Mouse (Mus musculus): Measurements from ENCODE around the gene Pcgf6.
A peak's percentile ranks its signal among the peaks of the same experiment; 100 is the strongest.
"Not testable (repeated sequence)": the region's sequence is repeated elsewhere in the genome, so short reads cannot be mapped to it uniquely, and the experiment has no call there.

The Pcgf6 gene

DNA sequence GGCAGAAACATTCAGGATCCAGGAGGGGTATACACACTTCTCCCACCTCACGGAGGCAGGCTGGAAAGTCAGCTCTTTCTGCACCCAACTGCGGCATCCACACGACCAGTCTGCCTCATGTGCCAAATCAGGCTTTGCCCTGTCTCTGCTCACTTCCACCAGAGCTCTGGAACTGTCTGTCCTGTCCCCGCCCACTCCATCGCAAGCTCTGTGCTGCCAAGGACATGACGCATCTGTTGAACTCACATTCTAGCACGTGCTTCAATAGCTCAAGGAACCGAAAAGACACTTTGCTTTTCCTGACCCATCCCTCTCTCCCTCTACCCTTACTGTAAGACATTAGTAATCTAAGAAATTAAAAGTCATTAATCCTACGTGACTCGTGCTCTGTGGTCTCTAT lies 25.8 kb downstream of the Pcgf6 start:
- no peak for DNase-seq

- DNase-seq: no peak
These were observed 27.2 kb downstream of the Pcgf6 start for GRCm38 (mm10) chr19:47023546-47023945.

DNA sequence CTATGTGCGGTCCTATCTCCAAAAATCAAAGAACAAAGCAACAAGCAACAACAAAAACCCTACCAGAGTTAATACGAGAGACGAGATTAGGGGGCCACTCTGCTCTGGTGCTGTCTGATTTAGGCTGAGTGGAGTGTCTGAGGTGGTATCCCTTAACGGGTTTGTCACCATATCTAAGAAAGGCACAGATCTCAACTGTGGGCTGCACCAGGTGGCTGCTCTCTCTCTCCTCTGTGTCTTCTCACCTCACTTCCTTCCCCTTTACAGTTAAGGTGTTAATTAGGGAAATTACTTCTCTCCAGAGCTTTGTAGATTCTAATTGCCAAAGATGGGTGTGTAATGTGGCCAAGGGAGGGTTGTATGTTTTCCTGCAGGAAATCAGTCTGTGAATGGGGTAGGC lies 28.0 kb downstream of the Pcgf6 start:
- no peak for DNase-seq

DNA sequence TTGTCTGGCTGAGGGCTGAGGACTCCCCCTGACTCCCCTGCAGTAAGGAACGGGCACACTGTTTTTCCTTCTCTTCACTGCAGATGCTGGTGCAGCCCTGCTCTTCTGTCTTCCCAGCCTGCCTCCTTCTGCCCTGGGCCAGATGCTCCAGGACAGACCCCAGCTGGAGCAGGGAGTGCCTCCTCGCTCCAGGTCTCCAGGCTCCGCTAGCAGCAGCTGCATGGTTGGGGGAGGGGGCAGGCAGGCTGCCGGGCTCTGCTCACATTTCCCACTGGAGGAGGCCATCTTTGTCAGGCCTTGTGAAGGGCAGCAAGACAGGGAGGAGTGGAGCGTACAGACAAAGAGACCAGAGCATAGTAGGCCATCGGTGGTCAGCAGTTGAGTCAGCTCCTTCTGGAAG lies 31.4 kb downstream of the Pcgf6 start:
- DNase-seq: no peak

- DNase-seq: no peak
These were observed 32.4 kb downstream of the Pcgf6 start for GRCm38 (mm10) chr19:47018330-47018729.

- DNase-seq: no peak
These were observed 32.9 kb downstream of the Pcgf6 start for GRCm38 (mm10) chr19:47017831-47018230.

- DNase-seq: peak; percentile 9 to 12
These were observed 34.2 kb downstream of the Pcgf6 start for GRCm38 (mm10) chr19:47016487-47016886.

- no peak for DNase-seq
These were observed 34.7 kb downstream of the Pcgf6 start for GRCm38 (mm10) chr19:47015965-47016364.

GRCm38 (mm10) chr19:47015396-47015795 lies 35.3 kb downstream of the Pcgf6 start:
- no peak for DNase-seq

- DNase-seq: no peak
These were observed 36.0 kb downstream of the Pcgf6 start, which contains the start of the genes Ina and Nt5c2 for GRCm38 (mm10) chr19:47014447-47015381. Ina (plus strand) TSS chr19:47014698. Nt5c2 (minus strand) TSS chr19:47015153.

- DNase-seq: no peak
These were observed 36.6 kb downstream of the Pcgf6 start for GRCm38 (mm10) chr19:47014159-47014446.

DNA sequence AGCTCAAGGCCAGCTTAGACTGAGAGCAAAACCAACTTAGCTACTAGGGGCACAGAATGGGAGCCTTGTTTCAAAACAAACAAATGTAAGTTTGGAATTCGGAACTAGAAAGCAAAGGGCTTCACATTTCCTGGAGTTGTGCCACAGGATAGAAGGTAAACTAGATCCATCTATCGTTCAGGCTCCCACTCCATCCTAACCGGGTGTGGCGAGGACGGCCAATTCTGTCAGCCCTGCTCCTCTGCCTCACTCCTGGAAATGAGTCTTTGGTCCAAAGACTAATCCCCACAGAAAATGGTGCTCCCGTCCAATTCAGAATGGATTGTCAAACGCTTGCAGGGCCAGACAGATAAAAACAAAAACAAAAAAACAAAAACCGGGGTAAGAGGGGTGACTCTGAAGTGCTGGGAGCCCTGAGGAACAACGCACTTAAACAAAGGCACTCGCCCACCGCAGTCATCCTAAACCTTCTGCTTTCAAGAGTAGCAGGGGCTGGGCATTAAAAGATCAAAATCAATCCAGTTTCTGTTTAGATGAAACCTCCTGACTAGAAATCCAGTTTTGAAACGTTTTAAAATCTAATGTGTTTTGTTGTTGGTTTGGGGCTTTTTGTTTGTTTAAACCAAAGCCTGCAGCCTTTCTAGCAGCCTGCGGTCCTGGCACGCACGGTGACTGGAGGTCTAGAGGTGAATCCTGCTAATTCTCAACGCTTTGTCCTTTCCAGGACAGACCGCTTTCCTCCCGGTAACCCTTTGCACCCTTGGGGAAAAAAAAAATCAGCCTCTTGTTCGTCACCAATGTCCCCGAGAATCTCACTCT lies 37.2 kb downstream of the Pcgf6 start:
- no peak for DNase-seq

DNA sequence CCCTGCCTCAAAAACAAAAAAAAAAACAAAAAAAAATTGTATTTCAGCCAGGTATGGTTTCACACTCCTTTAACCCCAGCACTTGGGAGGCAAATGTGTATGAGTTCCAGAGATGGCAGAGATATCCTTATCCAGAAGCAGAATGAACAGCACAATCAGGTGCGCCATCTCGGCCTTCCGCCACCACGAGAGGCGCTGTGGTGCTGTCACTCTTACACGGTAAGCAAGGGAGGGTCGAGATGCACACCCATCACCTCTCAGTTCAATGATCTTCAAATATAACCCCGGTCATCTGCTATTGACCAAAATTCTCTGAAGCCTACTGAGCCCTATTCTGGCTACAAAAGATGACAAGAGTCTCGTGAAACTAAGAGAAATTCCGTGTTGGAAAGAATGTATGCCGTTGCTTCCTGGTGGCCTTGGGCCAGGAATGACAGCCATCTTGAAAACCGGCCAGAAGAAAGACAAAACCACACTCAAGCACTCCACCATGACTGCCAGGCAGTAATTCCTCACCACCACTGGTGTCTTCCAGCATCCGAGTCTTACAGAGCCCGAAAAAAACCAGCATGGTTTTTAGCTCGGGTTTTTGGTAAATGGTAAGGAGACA lies 38.1 kb downstream of the Pcgf6 start:
- DNase-seq: no peak

DNA sequence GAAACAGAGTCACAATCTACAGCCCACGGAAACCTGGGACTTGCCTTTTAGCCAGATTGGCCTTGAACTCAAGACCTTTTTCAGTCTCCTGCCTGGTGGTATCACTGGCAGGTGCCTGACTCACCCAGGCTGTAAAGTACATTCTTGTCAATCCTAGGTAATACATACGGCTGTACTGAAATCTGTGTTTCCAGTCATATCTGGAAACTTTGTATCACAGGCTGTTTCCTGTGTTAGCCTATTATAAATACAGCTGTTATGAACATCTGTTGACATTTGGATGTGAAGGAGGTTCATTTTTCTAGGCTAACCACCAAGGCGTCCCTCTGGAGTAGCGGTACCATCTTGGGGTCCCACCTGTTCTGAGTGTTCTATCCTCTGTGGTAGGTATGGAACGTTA lies 40.8 kb downstream of the Pcgf6 start:
- no peak for DNase-seq

- no peak for DNase-seq
These were observed 41.3 kb downstream of the Pcgf6 start for GRCm38 (mm10) chr19:47009420-47009819.

DNA sequence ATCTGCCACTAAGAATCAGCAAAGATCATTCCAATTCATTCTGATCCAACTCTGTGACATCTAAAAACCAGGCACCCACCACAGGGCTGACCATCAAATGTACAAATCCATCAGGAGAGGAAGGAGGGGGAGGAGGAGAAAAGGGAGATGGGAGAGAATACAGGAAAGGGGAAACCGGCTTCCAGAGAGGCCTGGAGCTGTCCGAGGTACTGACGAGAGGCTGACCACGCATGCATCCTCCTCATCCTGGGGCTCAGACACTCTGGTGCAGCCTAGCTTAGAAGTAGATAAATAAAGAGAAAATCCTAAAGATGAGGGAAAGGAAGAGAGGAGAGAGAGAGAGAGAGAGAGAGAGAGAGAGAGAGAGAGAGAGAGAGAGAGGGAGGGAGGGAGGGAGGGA lies 44.4 kb downstream of the Pcgf6 start:
- DNase-seq: no peak

- no peak for DNase-seq
These were observed 44.8 kb downstream of the Pcgf6 start for GRCm38 (mm10) chr19:47005873-47006272.

DNA sequence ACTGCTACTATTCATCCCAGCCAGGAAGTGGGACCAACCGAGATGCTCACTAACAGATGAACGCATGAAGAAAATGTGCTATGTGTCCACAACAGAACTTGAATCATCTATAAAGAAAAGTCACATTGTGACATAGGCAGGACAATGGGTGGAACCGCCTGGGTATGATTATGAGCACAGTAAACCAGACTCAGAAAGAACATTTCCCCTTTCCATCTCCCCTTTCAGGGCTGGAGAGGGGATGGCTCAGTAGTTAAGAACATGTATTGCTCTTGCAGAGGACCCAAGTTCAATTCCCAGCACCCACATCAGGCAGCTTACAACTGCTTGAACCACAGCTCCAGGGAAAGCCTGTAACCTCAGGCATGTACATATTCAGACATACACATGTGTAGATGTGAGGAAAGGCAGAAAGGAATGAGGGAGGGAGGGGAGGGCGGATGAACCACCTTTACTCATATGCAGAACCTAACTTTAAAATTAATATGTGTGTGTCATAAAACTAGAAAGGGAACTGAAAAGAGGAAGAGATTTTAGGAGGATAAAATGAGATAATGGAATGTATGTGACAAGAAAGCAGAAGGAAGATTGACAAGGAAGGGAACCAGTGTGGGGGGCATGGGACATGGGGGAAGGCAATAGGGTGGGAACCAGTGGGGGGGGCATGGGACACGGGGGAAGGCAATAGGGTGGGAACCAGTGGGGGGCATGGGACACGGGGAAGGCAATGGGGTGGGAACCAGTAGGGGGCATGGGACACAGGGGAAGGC lies 46.8 kb downstream of the Pcgf6 start:
- DNase-seq: no peak

GRCm38 (mm10) chr19:47000357-47000756 lies 50.3 kb downstream of the Pcgf6 start:
- not testable (repeated sequence) for DNase-seq

DNA sequence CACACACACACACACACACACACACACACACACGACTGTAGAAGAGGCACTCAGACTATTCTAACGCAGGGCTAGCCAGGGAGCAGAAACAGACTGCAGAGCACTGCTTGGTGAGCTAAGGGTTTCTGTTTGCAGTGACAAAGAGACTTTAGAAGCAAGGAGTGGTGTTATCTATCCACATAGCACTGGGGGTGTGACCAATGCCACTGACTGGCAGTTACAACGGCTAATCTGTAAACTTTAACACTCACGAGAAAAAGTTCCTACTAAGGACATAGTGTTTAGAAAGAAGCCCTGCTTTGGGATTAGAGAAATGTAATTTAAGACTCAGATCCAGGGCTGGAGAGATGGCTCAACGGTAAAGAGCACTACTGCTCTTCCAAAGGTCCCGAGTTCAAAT lies 51.0 kb downstream of the Pcgf6 start:
- DNase-seq: no peak

DNA sequence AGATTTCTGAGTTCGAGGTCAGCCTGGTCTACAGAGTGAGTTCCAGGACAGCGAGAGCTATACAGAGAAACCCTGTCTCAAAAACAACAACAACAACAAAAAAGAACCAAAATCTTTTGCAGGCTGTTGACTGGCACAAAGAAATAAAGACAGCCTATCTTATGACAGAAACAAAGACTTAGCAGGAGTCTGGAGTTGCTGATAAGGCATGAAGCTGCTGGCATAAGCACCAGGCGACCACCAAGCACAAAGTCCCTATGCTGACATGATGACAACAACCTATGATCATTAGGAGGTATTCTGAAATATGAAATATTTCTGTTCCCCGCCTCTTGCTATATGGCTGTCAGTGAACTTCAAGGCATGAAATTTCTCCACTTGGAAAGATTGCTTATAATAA lies 51.8 kb downstream of the Pcgf6 start:
- no peak for DNase-seq

- DNase-seq: no peak
These were observed 52.4 kb downstream of the Pcgf6 start for GRCm38 (mm10) chr19:46998168-46998870.

Measured in thymus, adult 18-20 months (tissue).